Mouse (Mus musculus) thymus, postnatal 14 days (tissue): Measurements from ENCODE around the gene Ccdc36.
A peak's percentile ranks its signal among the peaks of the same experiment; 100 is the strongest.

Experiments
- DNase-seq: peaks from one replicate; pipeline ENCODE4 v3.0.0; 2021

The Ccdc36 gene

GRCm38 (mm10) chr9:108428384-108428783 is at the start of gene Ccdc36:
TSS of gene Ccdc36 (minus strand) at chr9:108428484.
- no peak for DNase-seq

DNA sequence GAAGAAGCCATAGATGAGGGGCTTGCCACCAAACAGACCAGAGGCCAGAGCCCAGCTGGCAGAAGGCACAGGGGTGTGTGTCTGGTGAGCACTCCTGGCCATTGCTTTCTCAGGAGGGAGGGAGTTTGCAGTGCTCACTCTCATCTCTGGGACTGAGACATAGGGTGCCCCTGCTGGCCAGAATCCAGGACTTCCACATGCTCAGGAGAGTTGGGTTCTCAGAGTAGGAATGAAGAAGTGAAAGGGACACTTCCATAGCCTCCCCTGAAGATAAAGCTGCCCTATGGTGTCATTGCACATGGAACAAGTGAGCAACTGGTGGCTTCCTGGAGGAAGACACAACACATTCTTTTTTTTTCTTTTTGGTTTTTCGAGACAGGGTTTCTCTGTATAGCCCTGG is 46.2 kb upstream of the Ccdc36 start:
- no peak for DNase-seq

GRCm38 (mm10) chr9:108469845-108470244 is 41.6 kb upstream of the Ccdc36 start:
- no peak for DNase-seq

DNA sequence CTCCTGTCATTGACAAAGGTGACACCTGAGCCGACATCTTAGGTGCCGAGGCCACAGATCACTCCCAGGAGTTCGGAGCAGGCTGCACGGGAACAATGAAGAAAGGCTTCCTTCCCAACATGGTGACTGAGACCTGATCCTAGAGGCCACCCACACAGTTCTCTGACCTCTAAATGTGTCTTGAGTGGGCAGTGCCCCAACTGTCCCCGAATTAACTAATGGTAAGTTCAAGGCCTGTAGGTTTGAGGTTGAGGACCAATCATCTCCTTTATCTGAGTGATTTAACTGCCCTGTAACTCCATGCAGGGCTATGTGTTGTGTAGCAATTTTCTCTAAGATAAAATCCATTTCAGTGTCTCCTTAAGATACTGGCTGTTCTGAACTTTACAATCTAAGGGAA is 41.1 kb upstream of the Ccdc36 start:
- DNase-seq: no peak

GRCm38 (mm10) chr9:108466219-108466618 is 37.9 kb upstream of the Ccdc36 start:
- no peak for DNase-seq

DNA sequence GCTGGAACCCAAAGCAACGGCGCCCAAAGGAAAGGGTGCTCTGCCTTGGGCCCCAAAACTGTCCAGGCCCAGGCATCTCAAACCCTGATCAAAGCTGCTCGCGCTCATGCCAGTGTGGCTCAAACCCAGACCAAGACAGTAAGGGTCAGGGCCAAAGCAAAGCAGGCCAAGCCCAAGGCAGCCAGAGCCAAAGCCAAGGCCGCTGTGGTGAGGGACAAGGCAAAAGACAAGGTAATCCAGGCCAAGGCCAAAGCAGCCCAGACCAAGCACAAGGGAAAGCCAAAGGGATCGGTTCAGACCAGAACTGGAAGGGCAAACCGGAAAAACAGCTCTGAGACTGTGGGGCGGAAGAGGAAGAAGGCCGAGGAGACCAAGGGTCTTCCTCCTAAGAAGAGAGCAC is 35.4 kb upstream of the Ccdc36 start:
- DNase-seq: no peak

DNA sequence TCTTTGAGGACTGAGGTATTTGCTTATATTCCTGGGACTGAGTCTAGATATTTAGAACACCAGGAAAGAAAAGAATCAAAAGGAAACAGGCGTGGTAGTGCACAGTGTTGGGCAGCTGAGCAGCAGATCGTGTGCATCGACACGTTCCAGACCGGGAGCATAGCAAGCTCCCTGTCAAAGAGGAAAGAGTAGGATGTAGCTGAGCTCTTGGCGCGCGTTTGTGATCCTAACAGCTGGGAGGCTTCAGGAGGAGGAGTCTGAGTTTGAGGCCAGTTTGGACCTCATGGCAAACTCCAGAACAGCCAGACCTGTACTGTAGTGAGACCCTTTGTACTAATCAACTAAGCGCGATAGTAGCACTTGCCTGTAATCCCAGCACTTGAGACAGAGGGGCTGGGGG is 33.9 kb upstream of the Ccdc36 start:
- no peak for DNase-seq

DNA sequence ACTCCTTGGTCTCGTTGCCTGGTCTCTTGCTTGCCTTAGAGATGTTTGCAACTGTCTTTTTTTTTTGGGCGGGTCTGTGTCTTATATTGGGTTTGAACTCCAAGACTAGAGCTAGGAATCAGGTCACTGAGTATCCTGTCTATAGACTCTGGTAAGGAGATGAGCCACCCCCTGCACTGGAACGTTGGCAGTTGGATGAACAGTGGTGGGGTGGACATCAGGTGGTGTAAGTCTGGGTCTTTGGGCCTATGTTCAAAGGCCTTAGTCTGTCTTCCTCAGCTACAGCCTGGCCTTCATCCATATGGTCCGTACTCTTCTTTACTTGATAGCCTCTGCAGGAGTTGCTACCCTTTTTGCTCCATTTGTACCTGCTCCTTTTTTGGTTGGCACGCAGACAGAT is 33.4 kb upstream of the Ccdc36 start:
- no peak for DNase-seq

GRCm38 (mm10) chr9:108461181-108461631 is 32.9 kb upstream of the Ccdc36 start, which contains the start of gene Klhdc8b:
TSS of gene Klhdc8b (minus strand) at chr9:108461581.
- DNase-seq: no peak

GRCm38 (mm10) chr9:108460319-108461178 is 32.3 kb upstream of the Ccdc36 start, which contains the start of gene Ccdc71:
TSS of gene Ccdc71 (plus strand) at chr9:108460527.
- peak; percentile 92 for DNase-seq

- DNase-seq: no peak
Observed at GRCm38 (mm10) chr9:108459939-108460318, 31.6 kb upstream of the Ccdc36 start.

DNA sequence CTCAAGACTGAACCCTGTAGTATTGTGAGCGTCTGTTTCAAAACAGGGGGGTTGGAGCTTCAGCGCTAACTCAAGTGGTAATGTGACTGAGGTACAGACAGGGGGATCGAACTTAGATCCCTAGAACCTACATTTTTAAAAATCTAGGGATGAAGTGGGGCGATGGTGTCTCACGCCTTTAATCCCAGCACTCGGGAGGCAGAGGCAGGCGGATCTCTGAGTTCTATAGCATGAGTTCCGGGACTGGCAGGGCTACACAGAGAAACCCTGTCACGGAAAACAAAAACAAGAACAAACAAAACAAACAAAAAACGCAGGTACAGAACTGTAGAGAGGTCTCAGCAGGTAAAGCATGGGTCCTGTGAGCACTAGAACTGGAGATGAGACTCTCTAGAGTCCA is 28.7 kb upstream of the Ccdc36 start:
- no peak for DNase-seq

GRCm38 (mm10) chr9:108455747-108456571 is 27.7 kb upstream of the Ccdc36 start:
- no peak for DNase-seq

DNA sequence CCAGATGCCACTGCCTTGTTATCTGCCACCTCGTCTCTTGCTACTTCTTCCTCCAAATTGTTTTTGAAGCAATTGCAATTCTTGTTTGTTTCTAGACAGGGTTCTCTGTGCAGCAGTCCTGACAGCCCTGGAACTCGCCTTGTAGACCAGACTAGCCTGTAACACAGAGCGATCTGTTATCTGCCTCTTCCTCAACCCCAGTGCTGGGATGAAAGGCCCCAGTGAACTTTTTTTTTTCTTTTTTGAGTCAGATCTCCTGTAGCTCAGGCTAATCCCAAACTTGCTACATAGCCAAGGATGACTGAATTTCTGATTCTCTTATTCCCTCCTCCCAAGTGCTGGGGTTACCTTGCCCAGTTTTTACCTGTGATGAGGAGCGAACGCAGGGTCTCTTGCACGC is 26.1 kb upstream of the Ccdc36 start:
- no peak for DNase-seq

DNA sequence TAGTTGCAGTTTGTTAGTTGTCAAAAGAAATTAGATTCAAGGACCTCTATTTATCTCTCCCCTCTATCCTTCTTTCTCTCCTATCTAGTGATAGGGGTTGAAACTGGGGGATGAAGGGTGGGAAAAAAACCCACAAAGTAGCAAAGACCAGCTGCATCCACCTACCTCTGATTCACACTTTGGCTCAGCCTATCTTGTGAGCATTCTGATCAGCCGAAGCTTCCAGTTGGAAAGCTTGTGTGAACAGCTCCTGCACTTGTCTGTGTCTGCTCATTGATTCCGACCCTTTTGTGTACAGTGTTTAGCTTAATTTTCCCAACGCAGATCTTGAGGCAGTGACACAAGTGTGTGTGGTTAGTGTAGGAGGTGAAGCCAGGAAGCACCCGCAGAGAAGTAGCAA is 25.2 kb upstream of the Ccdc36 start:
- no peak for DNase-seq

GRCm38 (mm10) chr9:108452911-108453310 is 24.6 kb upstream of the Ccdc36 start:
- DNase-seq: no peak

DNA sequence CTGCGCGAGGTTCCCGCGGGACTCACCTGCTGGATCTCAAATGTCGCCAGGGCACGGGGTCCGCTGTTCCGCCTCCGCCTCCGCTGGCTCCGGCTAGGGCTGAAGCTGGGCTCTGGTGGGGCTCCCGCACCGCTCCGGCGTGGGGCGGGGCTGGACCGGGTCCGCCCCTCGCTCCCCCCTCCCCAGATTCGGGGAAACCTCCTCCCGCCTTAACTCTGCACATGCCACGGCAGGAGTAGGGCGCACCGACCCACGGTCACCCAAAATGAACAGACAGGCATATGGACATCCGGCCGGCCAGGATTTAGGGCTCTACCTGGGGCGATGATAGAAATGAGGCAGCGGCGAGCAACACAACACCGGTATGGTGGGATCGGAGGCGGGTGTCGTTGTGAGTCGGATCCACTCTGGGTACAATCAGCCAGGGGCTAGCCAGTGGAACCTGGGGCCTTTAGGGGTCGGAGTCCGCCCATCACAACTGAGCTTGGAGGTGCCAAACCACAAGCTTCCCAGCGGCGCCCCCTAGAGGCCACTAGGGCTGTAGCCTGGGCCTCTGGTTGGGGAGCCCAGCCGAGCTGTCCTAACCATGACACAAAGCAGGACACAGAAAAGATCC is 24.1 kb upstream of the Ccdc36 start:
- peak; percentile 88 for DNase-seq

DNA sequence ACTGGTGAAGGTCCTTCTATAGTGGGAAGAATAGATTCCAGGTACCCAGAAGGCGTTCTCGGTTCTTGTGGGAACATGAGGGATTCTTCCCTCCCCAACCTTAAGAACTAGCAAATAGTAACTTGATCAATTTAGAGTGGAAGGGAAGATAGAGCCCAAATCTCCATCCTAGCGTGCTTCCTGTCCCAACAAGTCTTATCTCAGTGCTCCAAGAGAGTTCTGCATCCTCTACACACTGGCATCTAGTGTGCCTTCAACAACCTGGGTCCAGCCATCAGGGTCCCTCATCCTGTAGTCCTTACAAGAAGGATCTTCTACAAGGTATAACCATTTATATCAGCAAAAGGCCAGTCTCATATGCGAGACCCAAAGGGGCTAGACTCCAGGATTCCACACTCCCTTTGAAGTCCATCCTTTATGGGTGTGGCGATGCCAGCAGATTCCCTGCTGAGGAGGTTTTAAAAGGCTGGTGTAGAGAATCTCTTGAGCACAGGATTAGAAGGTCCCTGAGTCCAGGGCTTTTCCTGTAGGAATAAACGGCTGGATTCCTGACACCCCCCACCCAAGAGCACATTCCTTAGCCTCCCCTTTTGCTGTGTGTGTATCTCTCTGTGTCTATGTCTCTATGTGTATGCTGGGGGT is 23.4 kb upstream of the Ccdc36 start:
- DNase-seq: no peak

GRCm38 (mm10) chr9:108451170-108451493 is 22.8 kb upstream of the Ccdc36 start:
- DNase-seq: no peak

DNA sequence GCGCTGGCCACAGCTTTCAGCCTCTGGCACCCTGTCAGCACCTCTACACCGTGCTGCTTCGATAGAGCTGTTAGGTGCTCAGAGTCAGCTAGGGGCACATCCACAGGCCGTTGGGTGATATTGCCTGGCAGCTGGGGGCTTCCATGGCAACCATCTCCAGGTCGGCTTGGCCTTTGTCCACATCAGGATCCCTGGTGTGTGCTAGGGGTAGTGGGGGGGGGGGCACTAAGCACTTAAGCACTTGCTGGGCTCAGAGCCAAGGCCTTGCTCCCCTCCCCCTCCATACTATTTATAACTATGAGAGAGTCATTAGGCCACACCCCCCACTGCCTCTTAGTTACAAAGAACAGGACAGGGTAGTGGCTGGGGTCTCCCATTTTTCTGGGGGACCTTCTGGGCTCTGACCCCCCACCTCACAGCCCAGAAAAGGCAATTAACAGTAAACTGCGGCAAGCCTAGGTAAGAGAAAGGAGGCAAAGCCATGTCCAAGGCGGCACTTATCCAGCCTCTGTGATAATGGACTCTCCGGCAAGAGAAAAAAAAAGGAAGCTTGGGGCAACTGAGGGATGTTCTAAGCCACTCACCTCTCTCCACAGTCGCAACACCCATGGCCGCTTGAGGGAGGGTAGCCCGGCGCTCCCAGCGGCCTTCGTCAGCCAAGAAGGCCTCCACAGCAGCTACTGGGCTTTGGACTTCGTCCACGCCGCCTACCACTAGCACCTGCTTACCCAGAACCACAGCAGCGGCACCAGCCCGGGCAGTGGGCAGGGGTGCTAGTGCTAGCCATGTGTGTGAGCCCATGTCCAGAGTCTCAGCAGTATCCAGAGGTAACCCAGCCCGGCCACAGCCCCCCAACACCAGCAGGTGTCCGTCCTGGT is 22.2 kb upstream of the Ccdc36 start:
- no peak for DNase-seq

GRCm38 (mm10) chr9:108449860-108450259 is 21.6 kb upstream of the Ccdc36 start:
- no peak for DNase-seq

DNA sequence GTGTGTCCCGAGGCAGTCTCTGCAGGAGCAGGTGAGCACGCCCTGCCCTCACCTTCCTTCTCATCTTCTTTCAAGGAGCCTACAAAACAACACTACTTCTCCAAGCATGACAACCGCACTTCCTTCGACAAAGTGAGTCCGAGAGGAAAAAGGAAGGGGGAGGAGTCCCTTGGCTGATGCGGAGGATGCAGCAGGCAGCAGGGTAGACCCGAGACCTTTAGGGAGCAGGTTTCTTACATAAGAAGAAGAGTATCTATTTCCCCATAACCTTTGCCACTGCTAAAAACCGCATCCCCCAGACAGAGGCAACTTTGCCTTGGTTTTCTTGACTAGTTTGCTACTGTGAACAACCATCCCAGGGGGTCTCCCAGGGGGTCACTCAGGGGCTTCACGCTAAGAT is 16.8 kb upstream of the Ccdc36 start:
- DNase-seq: peak; percentile 28
